Mouse (Mus musculus) myocyte (in vitro differentiated cells): ENCODE measurements at regions not wholly inside any gene's neighbourhood (a gene's known extent, or its start where the extent isn't known, plus 50 kb on each side); places are given as distances from the start of the nearest gene placed in this dataset.
A peak's percentile ranks its signal among the peaks of the same experiment; 100 is the strongest.

Experiments used
- H3K27me3 ChIP-seq: one replicate; pipeline ENCODE4 v1.6.1; 2011; ENCODE audit not compliant: control insufficient read depth, insufficient read depth, insufficient read length
- H3K36me3 ChIP-seq: one replicate; pipeline ENCODE4 v1.6.1; 2011; ENCODE audit not compliant: control insufficient read depth, insufficient read depth
- H3K4me2 ChIP-seq: one replicate; pipeline ENCODE4 v1.6.1; 2011; ENCODE audit warnings: low read depth, control low read depth
- H3K4me3 ChIP-seq: one replicate; pipeline ENCODE4 v1.5.1; 2011; ENCODE audit warnings: mild to moderate bottlenecking, control low read depth, moderate library complexity
- H3K79me2 ChIP-seq: one replicate; pipeline ENCODE4 v1.6.1; 2011; ENCODE audit not compliant: control insufficient read depth, insufficient read depth
- H3ac ChIP-seq: one replicate; pipeline ENCODE4 v1.6.1; 2011; ENCODE audit not compliant: control insufficient read depth, insufficient read length
- CEBPB ChIP-seq: IDR thresholded peaks from 2 replicates; pipeline ENCODE4 v1.6.1; 2011; ENCODE audit warnings: mild to moderate bottlenecking, moderate library complexity; ENCODE audit not compliant: poor library complexity, insufficient read depth, severe bottlenecking
- E2F4 ChIP-seq: IDR thresholded peaks from one replicate; pipeline ENCODE4 v1.6.1; 2011; ENCODE audit warnings: mild to moderate bottlenecking, control low read depth, moderate library complexity; ENCODE audit not compliant: insufficient read depth
- MAX ChIP-seq: IDR thresholded peaks from one replicate; pipeline ENCODE4 v1.6.1; 2011; ENCODE audit warnings: low read depth, mild to moderate bottlenecking, control low read depth
- MYOD1 ChIP-seq, 3 experiments: IDR thresholded peaks; one replicate each; pipeline ENCODE4 v1.6.1; 2011; ENCODE audit warnings: control low read depth in 2 of 3, low read depth in 2 of 3, mild to moderate bottlenecking in 2 of 3, moderate library complexity in 1 of 3; ENCODE audit not compliant: insufficient read length in 2 of 3, control insufficient read depth in 1 of 3
- MYOG ChIP-seq, 3 experiments: IDR thresholded peaks; one replicate each; pipeline ENCODE4 v1.6.1; 2011; ENCODE audit warnings: control low read depth in 2 of 3, low read depth in 2 of 3, mild to moderate bottlenecking in 2 of 3; ENCODE audit not compliant: insufficient read length in 2 of 3, control insufficient read depth in 1 of 3, insufficient read depth in 1 of 3
- POLR2A ChIP-seq: IDR thresholded peaks from one replicate; pipeline ENCODE4 v1.6.1; 2011; ENCODE audit warnings: low read depth, mild to moderate bottlenecking, control low read depth, moderate library complexity; ENCODE audit not compliant: insufficient read length
- POLR2AphosphoS2 ChIP-seq: IDR thresholded peaks from one replicate; pipeline ENCODE4 v1.6.1; 2011; ENCODE audit warnings: low read depth, control low read depth; ENCODE audit not compliant: insufficient read length
- REST ChIP-seq: IDR thresholded peaks from one replicate; pipeline ENCODE4 v1.6.1; 2011; ENCODE audit warnings: mild to moderate bottlenecking, control low read depth, moderate library complexity; ENCODE audit not compliant: insufficient read depth, insufficient read length
- SRF ChIP-seq: IDR thresholded peaks from one replicate; pipeline ENCODE4 v1.6.1; 2011; ENCODE audit warnings: low read depth; ENCODE audit not compliant: control insufficient read depth, insufficient read length
- TCF12 ChIP-seq: IDR thresholded peaks from one replicate; pipeline ENCODE4 v1.6.1; 2011; ENCODE audit warnings: mild to moderate bottlenecking, control low read depth; ENCODE audit not compliant: poor library complexity, insufficient read depth, severe bottlenecking
- TCF3 ChIP-seq: IDR thresholded peaks from one replicate; pipeline ENCODE4 v1.6.1; 2011; ENCODE audit warnings: low read depth, control low read depth; ENCODE audit not compliant: insufficient read length
- USF1 ChIP-seq: IDR thresholded peaks from one replicate; pipeline ENCODE4 v1.6.1; 2011; ENCODE audit warnings: low read depth, mild to moderate bottlenecking, control low read depth, moderate library complexity

DNA sequence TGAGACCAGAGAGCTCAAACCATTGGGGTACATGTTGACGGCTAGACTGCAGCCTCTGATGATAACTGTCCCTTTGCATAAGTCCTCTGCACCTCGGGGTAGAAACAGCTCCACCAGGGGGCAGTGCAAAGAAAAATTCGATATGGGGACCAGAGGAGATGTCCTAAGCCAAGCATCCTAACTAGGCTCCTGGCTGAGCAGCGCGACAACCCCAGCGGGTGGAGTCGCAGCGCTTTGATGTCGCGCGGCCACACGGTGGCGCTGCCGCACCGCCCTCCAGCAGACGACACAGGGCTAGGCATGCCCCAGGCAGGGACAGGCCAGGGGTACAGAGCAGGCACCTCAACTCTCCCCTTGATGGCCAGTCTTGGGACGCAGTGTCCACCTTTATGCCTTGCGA, 163.8 kb downstream of the Ttc8 start:
- Histone ChIP-seq H3K79me2 (no peaks in the 10 kb centered on the region), H3K4me2 (no peak overlapping the region), H3K36me3 (no peaks in the 10 kb centered on the region), H3K4me3 (no peak overlapping the region), H3K27me3 (no peaks in the 10 kb centered on the region), H3ac (no peak overlapping the region)
- TF ChIP-seq POLR2A (no peak), MYOG (IDR thresholded peaks at IDR 0.05; ENCODE audit: control insufficient read depth in 1 of 3, insufficient read depth in 1 of 3, insufficient read length in 2 of 3, low read depth in 2 of 3) (peak in 1 of 3 experiments; percentile 26), POLR2AphosphoS2 (no peak), MYOD1 (IDR thresholded peaks at IDR 0.05; ENCODE audit: control insufficient read depth in 1 of 3, insufficient read length in 2 of 3, low read depth in 2 of 3) (peak in 1 of 3 experiments; percentile 25), MAX (no peak)

DNA sequence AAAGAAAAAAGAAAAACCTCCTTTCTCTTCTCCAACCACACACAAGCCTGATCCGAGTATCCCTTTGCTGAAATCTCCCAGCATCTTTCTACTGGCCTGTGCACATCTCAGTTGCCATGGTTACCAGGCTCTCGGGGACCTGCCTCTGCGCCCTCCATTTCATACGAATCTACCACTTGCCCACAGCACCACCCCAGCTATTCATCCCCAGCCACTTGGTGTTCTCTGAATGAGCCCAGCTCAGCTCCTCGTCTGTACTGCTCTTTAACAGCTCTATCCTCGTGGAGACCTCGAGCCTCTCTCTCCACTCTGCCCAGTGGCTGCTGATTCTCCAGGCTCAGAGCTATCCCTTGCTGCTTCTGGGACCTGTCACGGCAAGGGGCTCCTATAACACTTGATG, 166.9 kb downstream of the Ttc8 start:
- peaks cover 5% of the 10 kb centered on the region for H3K27me3 ChIP-seq
- no peak overlapping the region for H3K4me3 ChIP-seq

DNA sequence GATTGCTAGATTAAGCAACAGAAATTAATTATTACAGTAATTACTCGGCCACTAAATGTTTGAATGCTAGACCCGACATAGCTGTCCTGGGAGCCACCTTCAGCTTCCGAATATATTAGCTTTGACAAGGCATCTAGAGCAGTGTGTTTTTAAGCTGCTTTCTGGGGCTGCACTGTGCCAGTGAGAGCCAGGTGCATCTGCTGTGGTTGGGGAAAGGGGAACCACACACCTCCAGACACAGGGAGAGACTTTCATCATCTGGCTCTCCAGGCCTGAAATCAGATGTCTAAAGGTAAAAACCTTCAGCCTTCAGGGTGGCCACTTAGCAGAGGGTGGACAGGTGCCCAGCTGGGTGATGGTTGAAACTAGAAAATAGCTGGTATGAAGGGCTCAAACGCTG, 171.4 kb downstream of the Ttc8 start:
- TF ChIP-seq MYOG (IDR thresholded peaks at IDR 0.05; ENCODE audit: control insufficient read depth in 1 of 3, insufficient read depth in 1 of 3, insufficient read length in 2 of 3, low read depth in 2 of 3) (no peak), USF1 (no peak), CEBPB (no peak), SRF (no peak), MYOD1 (IDR thresholded peaks at IDR 0.05; ENCODE audit: control insufficient read depth in 1 of 3, insufficient read length in 2 of 3, low read depth in 2 of 3) (no peak)
- Histone ChIP-seq H3K79me2 (no peaks in the 10 kb centered on the region), H3K4me2 (no peak overlapping the region), H3K4me3 (no peak overlapping the region), H3K27me3 (peaks cover 5% of the 10 kb centered on the region), H3ac (no peak overlapping the region), H3K36me3 (no peaks in the 10 kb centered on the region)

More for the DNA sequence above, 166.9 kb downstream of the Ttc8 start:
- Histone ChIP-seq H3K79me2 (no peaks in the 10 kb centered on the region), H3K4me2 (no peak overlapping the region), H3K36me3 (no peaks in the 10 kb centered on the region), H3ac (no peak overlapping the region)
- no peak for TF ChIP-seq MYOD1 (IDR thresholded peaks at IDR 0.05; ENCODE audit: control insufficient read depth in 1 of 3, insufficient read length in 2 of 3, low read depth in 2 of 3)
- TF ChIP-seq MYOG (IDR thresholded peaks at IDR 0.05; ENCODE audit: control insufficient read depth in 1 of 3, insufficient read depth in 1 of 3, insufficient read length in 2 of 3, low read depth in 2 of 3): no peak
- TF ChIP-seq TCF3: no peak
- no peak for TF ChIP-seq MAX
- no peak for TF ChIP-seq SRF
- TF ChIP-seq CEBPB: no peak
- TF ChIP-seq REST: no peak
- TF ChIP-seq USF1: no peak
- TF ChIP-seq POLR2A: no peak
- no peak for TF ChIP-seq E2F4
- no peak for TF ChIP-seq TCF12
- no peak for TF ChIP-seq POLR2AphosphoS2

DNA sequence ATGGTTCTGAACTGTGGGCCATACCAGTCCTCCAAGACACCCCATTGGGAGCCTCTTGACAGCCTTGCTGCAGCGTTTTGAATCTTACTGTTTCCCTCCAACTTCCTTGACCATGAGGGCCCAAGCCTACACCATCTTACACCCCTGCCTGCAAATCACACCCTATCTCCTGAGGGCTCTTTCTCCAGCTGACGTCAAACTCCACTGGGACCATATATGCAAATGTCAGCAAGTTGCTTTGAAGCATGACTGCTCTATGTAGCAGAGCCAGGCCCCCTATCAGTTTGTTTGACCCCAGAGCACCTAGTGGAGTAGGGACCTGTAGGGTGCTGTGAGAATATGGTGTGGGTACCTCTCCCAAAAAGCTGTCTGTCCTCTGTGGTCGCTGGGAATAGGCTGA, 172.8 kb downstream of the Ttc8 start:
- H3K4me3 ChIP-seq: no peak overlapping the region
- H3ac ChIP-seq: no peak overlapping the region
- no peaks in the 10 kb centered on the region for H3K36me3 ChIP-seq
- H3K4me2 ChIP-seq: no peak overlapping the region
- H3K27me3 ChIP-seq: peaks cover 5% of the 10 kb centered on the region
- TF ChIP-seq POLR2AphosphoS2: no peak
- no peak for TF ChIP-seq CEBPB
- no peak for TF ChIP-seq E2F4
- TF ChIP-seq USF1: no peak
- no peak for TF ChIP-seq TCF3
- TF ChIP-seq REST: no peak
- no peak for TF ChIP-seq MYOD1 (IDR thresholded peaks at IDR 0.05; ENCODE audit: control insufficient read depth in 1 of 3, insufficient read length in 2 of 3, low read depth in 2 of 3)
- TF ChIP-seq SRF: no peak
- TF ChIP-seq TCF12: no peak
- no peak for TF ChIP-seq POLR2A
- no peak for TF ChIP-seq MYOG (IDR thresholded peaks at IDR 0.05; ENCODE audit: control insufficient read depth in 1 of 3, insufficient read depth in 1 of 3, insufficient read length in 2 of 3, low read depth in 2 of 3)
- no peak for TF ChIP-seq MAX
- no peaks in the 10 kb centered on the region for H3K79me2 ChIP-seq

DNA sequence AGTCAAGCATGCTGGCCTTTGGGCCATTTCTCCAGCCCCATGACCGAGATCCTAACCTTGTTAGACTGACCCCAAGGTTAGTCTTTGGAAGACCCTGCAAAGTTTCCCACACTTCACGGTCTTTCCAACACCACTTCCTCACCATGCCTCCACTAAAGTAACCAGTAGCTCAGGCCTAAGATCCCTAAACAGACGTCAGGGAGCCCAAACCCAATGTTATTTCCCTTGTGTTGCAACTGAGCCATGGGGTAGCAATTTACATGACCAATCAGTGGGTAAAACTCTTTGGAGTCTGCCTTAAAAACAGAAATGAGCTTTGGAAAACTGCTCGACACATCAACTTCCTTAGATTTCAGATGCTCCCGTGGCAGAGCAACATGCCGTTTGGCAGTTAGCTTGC, 173.6 kb downstream of the Ttc8 start:
- Histone ChIP-seq H3ac (no peak overlapping the region), H3K4me3 (no peak overlapping the region), H3K36me3 (no peaks in the 10 kb centered on the region), H3K4me2 (no peak overlapping the region), H3K27me3 (peaks cover 5% of the 10 kb centered on the region), H3K79me2 (no peaks in the 10 kb centered on the region)
- no peak for TF ChIP-seq CEBPB
